Mouse (Mus musculus): Measurements from ENCODE around the gene Iah1.

Gene Iah1

GRCm38 (mm10) chr12:21364624-21365435, 48.6 kb downstream of the Iah1 start:
- in situ Hi-C loops (cut with MboI, MseI), result loop anchor here (5.0 kb wide), 1 partner anchor 38 kb away; no protein-coding TSS in a partner anchor

DNA sequence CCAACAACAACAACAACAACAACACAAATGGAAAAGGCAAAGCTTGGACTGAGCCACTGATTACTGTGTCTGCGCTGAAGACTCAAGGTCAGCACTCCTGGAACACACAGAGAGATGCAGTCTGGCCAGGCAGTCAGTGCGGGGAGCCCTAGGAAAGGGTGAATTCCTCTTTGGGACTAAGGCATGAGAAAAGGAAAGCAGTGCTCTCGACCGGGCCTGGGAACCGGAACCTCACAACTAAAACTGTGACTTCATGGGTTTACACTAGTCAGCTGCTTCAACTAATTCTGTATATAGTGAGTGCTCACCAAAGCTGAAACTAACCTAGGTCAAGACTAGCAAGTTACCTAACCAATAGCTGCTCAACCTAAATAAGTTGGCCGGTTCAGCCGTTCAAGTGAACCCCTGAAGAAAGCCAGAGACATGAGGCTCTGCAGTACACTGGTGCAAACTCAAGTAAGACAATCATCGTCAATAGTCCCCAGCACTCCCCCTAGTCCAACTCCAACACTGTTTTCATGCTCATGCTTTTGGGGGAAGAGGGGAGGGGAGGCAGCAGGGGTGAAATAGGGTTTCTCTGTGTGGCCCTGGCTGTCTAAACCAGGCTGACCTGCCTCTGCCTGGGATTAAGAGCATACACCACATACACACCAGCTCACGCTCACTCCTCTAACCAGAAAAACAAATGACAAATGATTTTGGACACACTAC, 52.3 kb downstream of the Iah1 start:
- in situ Hi-C loops (cut with MboI, MseI), result loop anchor here (5.0 kb wide), 1 partner anchor 41 kb away; no protein-coding TSS in a partner anchor

DNA sequence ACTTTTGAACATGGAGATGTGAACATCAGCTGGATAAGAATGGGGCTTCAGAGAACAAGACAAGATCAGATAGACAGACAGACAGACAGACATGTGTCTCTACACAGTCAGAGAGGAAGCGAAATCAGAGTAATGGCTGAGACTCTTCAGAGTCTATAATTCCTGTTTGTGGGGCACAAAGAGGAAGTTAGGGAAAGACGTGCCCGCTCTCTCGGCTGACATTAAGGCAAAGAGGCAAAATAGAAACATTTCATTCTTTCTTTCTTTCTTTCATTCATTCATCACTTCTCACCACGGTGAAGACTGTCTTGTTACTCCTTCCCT, 52.9 kb downstream of the Iah1 start:
- in situ Hi-C loops (cut with MboI, MseI), result loop anchor here (5.0 kb wide), 1 partner anchor 42 kb away; no protein-coding TSS in a partner anchor

DNA sequence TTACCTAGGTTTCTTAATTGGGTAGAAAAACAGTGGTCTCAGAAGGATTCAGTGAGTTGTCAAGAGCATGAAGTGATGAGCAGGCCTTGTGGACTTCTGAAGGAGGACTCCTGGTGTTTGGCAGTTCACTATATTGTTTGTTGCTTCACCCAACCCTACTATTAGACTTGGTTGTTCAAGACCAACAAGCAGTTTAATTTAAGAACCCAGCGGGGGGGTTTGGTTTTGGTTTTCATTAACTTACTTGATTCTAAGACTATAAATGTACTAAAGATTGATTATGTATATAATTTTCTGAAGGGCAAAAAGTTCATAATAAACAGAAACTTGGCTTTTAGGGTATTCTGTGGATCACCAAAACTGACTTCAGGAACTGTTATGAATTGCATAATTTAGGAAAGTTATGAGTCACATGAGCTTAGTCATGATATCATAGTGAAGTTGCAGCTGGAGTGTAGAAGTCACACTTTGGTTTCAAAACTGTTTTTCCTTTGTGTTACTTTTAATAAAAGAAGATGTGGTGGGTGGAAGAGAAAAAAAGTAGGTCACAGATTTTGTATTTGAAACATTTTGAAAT, 53.9 kb downstream of the Iah1 start:
- in situ Hi-C loops (cut with MboI, MseI), result loop anchor here (5.0 kb wide), 1 partner anchor 83 kb away; the partner anchor contains the start of genes Cpsf3 and Itgb1bp1

- in situ Hi-C loops (cut with MboI, MseI), result loop anchor here (5.0 kb wide), 1 partner anchor 86 kb away; the partner anchor contains the start of genes Cpsf3 and Itgb1bp1
These were observed 57.1 kb downstream of the Iah1 start, which contains the start of gene Adam17 for GRCm38 (mm10) chr12:21373100-21373819. Gene Adam17 (minus strand): TSS chr12:21373632.

All from regulatory T cell (primary cell).